Mouse (Mus musculus): ENCODE data around the gene Cdca4. TPM values are rescaled to one million over a fixed set of nuclear protein-coding genes. Genes with fewer than 3 reads are reported as not detected.

The Cdca4 gene
- total RNA-seq, 1 experiment, result 78.2 TPM

GRCm38 (mm10) chr12:112808587-112809364, 20.4 kb downstream of the Cdca4 start, which contains the start of gene Clba1:
Gene Clba1, plus strand, starts transcription at chr12:112808937.
- no peak within 1 kb of the TSS for H3K27ac ChIP-seq (ENCODE audit: insufficient read depth, low read depth, low read length, poor library complexity, severe bottlenecking)

GRCm38 (mm10) chr12:112808212-112808586, 21.0 kb downstream of the Cdca4 start:
- no peak for DNase-seq (ENCODE audit: low read depth, low spot score)
- H3K4me1 ChIP-seq (ENCODE audit: control insufficient read depth in 2 of 2, insufficient read depth in 2 of 2, low read length in 2 of 2, poor library complexity in 1 of 2), result peaks cover 0 to 8% of the 10 kb centered on the region in 2 experiments; a peak in 2 of 4 replicates
- no peaks in the 10 kb centered on the region for H3K9me3 ChIP-seq (ENCODE audit: control insufficient read depth, insufficient read depth, low read depth, low read length)
- in situ Hi-C loops (cut with MboI; ENCODE audit: low sequenced_read_pairs in 2 of 2, unreplicated experiment in 2 of 2), result no loop called here
- H3K36me3 ChIP-seq (ENCODE audit: control insufficient read depth, insufficient read depth, low read length, poor library complexity, severe bottlenecking), result no peaks in the 10 kb centered on the region
- H3K9ac ChIP-seq (ENCODE audit: insufficient read depth, low read depth, low read length, poor library complexity, severe bottlenecking), result no peak overlapping the region
- H3K27ac ChIP-seq (ENCODE audit: insufficient read depth, low read depth, low read length, poor library complexity, severe bottlenecking), result no peak overlapping the region
- TF ChIP-seq HCFC1 (IDR thresholded peaks at IDR 0.05; ENCODE audit: borderline replicate concordance, insufficient read depth, low read length), result no peak
- no peak for TF ChIP-seq ZC3H11A (IDR thresholded peaks at IDR 0.05; ENCODE audit: borderline replicate concordance, low read depth, low read length)
- no peak for TF ChIP-seq CHD2 (IDR thresholded peaks at IDR 0.05; ENCODE audit: low read depth, low read length)
- TF ChIP-seq MAFK (IDR thresholded peaks at IDR 0.05; ENCODE audit: insufficient read depth, low read depth, low read length), result no peak
- TF ChIP-seq ZNF384 (IDR thresholded peaks at IDR 0.05; ENCODE audit: low read depth, low read length), result no peak
- peak overlapping the region; percentile 59 to 67; a peak in 3 of 4 replicates for H3K4me3 ChIP-seq (ENCODE audit: insufficient read depth in 1 of 2, low read depth in 1 of 2, low read length in 2 of 2, poor library complexity in 1 of 2, severe bottlenecking in 1 of 2)

More at GRCm38 (mm10) chr12:112808587-112809364, 20.4 kb downstream of the Cdca4 start, which contains the start of gene Clba1:
- peak; percentile 57; the same call in 1 of the 2 replicates for TF ChIP-seq HCFC1 (IDR thresholded peaks at IDR 0.05; ENCODE audit: borderline replicate concordance, insufficient read depth, low read length)
- peak; percentile 91 for TF ChIP-seq CHD2 (IDR thresholded peaks at IDR 0.05; ENCODE audit: low read depth, low read length)
- TF ChIP-seq ZC3H11A (IDR thresholded peaks at IDR 0.05; ENCODE audit: borderline replicate concordance, low read depth, low read length), result no peak
- TF ChIP-seq MAFK (IDR thresholded peaks at IDR 0.05; ENCODE audit: insufficient read depth, low read depth, low read length), result no peak
- TF ChIP-seq ZNF384 (IDR thresholded peaks at IDR 0.05; ENCODE audit: low read depth, low read length), result no peak
- no peaks in the 10 kb centered on the region for H3K36me3 ChIP-seq (ENCODE audit: control insufficient read depth, insufficient read depth, low read length, poor library complexity, severe bottlenecking)
- in situ Hi-C loops (cut with MboI; ENCODE audit: low sequenced_read_pairs in 2 of 2, unreplicated experiment in 2 of 2), result no loop called here
- H3K9ac ChIP-seq (ENCODE audit: insufficient read depth, low read depth, low read length, poor library complexity, severe bottlenecking), result peak within 1 kb of the TSS; percentile 51
- H3K4me1 ChIP-seq (ENCODE audit: control insufficient read depth in 2 of 2, insufficient read depth in 2 of 2, low read length in 2 of 2, poor library complexity in 1 of 2), result peaks cover 0 to 8% of the 10 kb centered on the region in 2 experiments; a peak in 2 of 4 replicates
- peak; percentile 81 for DNase-seq (ENCODE audit: low read depth, low spot score)
- H3K9me3 ChIP-seq (ENCODE audit: control insufficient read depth, insufficient read depth, low read depth, low read length), result no peaks in the 10 kb centered on the region
- peak within 1 kb of the TSS; percentile 59 to 67 for H3K4me3 ChIP-seq (ENCODE audit: insufficient read depth in 1 of 2, low read depth in 1 of 2, low read length in 2 of 2, poor library complexity in 1 of 2, severe bottlenecking in 1 of 2)

- Histone ChIP-seq H3K36me3 (ENCODE audit: control insufficient read depth, insufficient read depth, low read length, poor library complexity, severe bottlenecking) (no peaks in the 10 kb centered on the region), H3K4me3 (ENCODE audit: insufficient read depth in 1 of 2, low read depth in 1 of 2, low read length in 2 of 2, poor library complexity in 1 of 2, severe bottlenecking in 1 of 2) (no peak overlapping the region), H3K9me3 (ENCODE audit: control insufficient read depth, insufficient read depth, low read depth, low read length) (no peaks in the 10 kb centered on the region), H3K9ac (ENCODE audit: insufficient read depth, low read depth, low read length, poor library complexity, severe bottlenecking) (no peak overlapping the region), H3K4me1 (ENCODE audit: control insufficient read depth in 2 of 2, insufficient read depth in 2 of 2, low read length in 2 of 2, poor library complexity in 1 of 2) (peaks cover 0 to 8% of the 10 kb centered on the region in 2 experiments; a peak in 2 of 4 replicates), H3K27ac (ENCODE audit: insufficient read depth, low read depth, low read length, poor library complexity, severe bottlenecking) (no peak overlapping the region)
- no peak for TF ChIP-seq MAFK (IDR thresholded peaks at IDR 0.05; ENCODE audit: insufficient read depth, low read depth, low read length)
- no peak for TF ChIP-seq ZNF384 (IDR thresholded peaks at IDR 0.05; ENCODE audit: low read depth, low read length)
- TF ChIP-seq CHD2 (IDR thresholded peaks at IDR 0.05; ENCODE audit: low read depth, low read length), result no peak
- TF ChIP-seq HCFC1 (IDR thresholded peaks at IDR 0.05; ENCODE audit: borderline replicate concordance, insufficient read depth, low read length), result no peak
- no peak for TF ChIP-seq ZC3H11A (IDR thresholded peaks at IDR 0.05; ENCODE audit: borderline replicate concordance, low read depth, low read length)
- DNase-seq (ENCODE audit: low read depth, low spot score), result no peak
- in situ Hi-C loops (cut with MboI; ENCODE audit: low sequenced_read_pairs in 2 of 2, unreplicated experiment in 2 of 2), result no loop called here
These were observed 21.4 kb downstream of the Cdca4 start for GRCm38 (mm10) chr12:112807796-112808195.

DNA sequence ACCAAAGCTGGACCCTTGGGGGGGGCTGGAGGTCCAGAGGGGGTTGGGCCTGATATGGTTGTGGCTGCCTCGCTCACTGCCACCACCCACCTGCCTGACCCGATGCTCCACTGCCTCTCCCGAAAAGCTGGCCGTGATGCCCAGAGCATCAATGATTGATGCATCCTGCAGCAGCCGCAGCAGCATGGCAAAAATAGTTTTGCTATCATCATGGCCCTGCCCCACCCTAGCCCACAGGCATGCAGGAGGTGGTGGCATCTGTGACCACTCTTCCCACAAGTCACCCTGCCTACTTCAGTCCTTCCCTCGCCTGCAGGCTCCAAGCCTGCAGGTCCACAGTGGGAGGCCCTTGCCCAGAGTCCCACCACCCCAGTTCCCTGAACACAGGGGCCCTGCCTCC, 23.2 kb downstream of the Cdca4 start:
- peaks cover 0 to 11% of the 10 kb centered on the region in 2 experiments; a peak in 2 of 4 replicates for H3K4me1 ChIP-seq (ENCODE audit: control insufficient read depth in 2 of 2, insufficient read depth in 2 of 2, low read length in 2 of 2, poor library complexity in 1 of 2)
- in situ Hi-C loops (cut with MboI; ENCODE audit: low sequenced_read_pairs in 2 of 2, unreplicated experiment in 2 of 2), result no loop called here

More for the DNA sequence above, 23.2 kb downstream of the Cdca4 start:
- Histone ChIP-seq H3K9ac (ENCODE audit: insufficient read depth, low read depth, low read length, poor library complexity, severe bottlenecking) (no peak overlapping the region), H3K4me3 (ENCODE audit: insufficient read depth in 1 of 2, low read depth in 1 of 2, low read length in 2 of 2, poor library complexity in 1 of 2, severe bottlenecking in 1 of 2) (no peak overlapping the region), H3K36me3 (ENCODE audit: control insufficient read depth, insufficient read depth, low read length, poor library complexity, severe bottlenecking) (no peaks in the 10 kb centered on the region), H3K9me3 (ENCODE audit: control insufficient read depth, insufficient read depth, low read depth, low read length) (no peaks in the 10 kb centered on the region), H3K27ac (ENCODE audit: insufficient read depth, low read depth, low read length, poor library complexity, severe bottlenecking) (no peak overlapping the region)
- DNase-seq (ENCODE audit: low read depth, low spot score), result no peak
- TF ChIP-seq HCFC1 (IDR thresholded peaks at IDR 0.05; ENCODE audit: borderline replicate concordance, insufficient read depth, low read length) (no peak), ZNF384 (IDR thresholded peaks at IDR 0.05; ENCODE audit: low read depth, low read length) (no peak), ZC3H11A (IDR thresholded peaks at IDR 0.05; ENCODE audit: borderline replicate concordance, low read depth, low read length) (no peak), CHD2 (IDR thresholded peaks at IDR 0.05; ENCODE audit: low read depth, low read length) (no peak), MAFK (IDR thresholded peaks at IDR 0.05; ENCODE audit: insufficient read depth, low read depth, low read length) (no peak)
